Mouse (Mus musculus) layer of hippocampus, adult 8-10 months (tissue): ENCODE measurements at regions not wholly inside any gene's neighbourhood (a gene's known extent, or its start where the extent isn't known, plus 50 kb on each side); places are given as distances from the start of the nearest gene placed in this dataset.

Experiments
- DNase-seq, 2 experiments: peaks; one replicate each; pipeline ENCODE4 v3.0.0; 2022; ENCODE audit warnings: low spot score in 2 of 2

DNA sequence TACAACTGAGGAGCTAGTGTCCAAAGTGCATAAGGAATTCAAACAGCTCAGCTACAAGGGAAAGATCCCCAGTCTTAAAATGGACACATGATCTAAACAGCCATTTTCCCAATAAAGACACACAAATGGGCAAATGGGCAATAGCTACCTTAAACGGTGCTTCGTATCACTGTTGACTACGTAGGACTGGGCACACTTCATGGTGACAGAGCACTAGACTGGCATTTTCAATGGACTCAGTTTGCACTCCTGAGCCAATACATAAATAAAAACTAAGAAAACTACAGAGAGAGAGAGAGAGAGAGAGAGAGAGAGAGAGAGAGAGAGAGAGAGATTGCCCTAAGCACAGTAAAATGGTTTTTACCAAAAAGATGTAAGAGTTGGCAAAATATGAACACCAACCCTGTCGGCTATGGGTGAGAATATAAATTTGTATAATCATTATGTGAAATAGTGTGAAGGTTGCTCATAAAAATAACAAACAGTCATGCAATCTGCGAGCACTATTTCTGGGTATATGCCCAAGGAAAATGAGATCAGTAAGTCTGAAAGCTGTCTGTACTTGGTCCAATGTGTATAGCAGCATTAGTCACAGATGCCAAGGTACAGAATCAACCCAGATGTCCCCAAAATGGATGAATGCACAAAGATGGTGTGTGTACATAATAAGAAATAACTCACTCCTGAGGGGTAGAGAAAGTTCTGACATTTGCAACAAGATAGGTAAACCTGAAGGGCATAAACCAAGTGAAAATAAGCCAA is 312.9 kb upstream of the Clec14a start:
- DNase-seq, result no peak

GRCm38 (mm10) chr12:58569056-58569455 is 300.0 kb upstream of the Clec14a start:
- no peak for DNase-seq

DNA sequence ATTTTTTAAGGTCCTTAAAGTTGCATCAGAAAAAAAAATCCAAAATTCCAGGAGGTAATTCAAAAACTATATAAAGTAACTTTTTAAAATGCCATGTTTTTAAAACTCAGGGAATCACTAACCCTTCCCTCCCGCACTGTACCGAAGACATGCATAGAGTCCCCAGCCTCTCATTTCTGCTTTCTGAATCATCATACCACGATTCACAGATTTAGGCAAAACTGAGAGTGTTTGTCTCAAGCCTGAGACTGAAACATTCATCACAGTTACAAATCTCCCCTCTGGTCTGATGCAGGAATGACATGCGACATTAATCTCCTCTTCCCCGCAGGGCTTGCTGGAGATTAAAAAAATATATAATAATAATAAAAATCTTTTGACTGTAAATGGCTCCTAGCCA is 291.8 kb upstream of the Clec14a start:
- no peak for DNase-seq

DNA sequence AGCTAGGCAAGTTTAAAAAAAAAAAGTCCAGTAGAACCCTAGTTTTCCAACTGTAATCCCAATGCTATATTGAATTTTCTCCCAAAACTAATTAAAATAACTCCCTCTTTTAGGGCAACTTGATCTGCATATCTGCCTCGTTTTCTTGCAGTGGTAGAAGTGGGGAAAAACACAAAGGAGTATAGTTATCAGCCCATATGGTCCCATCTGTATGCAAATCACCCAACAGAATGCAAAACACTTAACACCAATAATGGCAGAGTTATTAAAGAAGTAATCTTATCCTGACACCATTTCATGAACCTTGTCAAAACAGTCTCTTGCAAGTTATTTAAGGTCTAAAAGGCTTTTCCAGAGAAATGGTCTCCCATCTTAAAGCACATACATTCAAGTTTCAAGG is 290.7 kb upstream of the Clec14a start:
- no peak for DNase-seq

DNA sequence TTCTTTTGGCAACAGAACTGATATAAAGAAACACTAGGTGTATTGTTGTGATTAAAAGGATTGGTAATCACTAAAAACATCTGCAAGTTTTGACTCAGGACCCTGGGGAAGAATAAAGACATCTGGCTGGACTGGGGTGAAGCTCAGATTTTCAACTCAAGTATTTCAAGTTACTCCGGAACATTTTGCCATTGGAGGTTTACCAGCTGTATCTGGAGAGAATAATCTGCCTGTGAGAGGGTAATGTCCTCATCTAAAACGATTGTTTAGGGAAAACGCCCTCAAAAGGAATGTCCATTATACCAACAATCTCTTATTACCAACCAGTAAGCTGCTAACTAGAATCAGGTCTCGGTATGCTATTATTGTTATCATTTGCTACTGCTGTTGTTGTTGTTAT is 288.2 kb upstream of the Clec14a start:
- DNase-seq, result no peak

DNA sequence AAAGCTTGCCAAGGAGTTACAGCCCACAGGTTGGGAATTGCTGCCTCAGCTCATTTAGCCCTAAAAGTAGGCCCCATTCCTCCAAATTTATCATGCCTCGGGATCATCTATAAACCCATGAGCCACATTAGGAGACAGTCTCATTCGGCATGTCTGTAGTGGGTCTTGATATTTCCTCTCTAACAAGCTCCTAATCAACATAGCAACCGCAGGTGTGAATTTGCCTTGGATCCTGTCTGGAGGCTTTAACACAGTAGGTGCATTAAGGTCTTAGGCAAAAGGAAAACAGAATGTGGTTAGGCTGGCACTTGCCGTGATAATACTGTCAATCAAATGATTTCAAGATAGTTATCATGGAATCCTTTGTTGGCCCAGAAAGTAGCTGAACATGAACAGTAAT is 287.7 kb upstream of the Clec14a start:
- no peak for DNase-seq

- no peak for DNase-seq
These were observed 287.0 kb upstream of the Clec14a start for GRCm38 (mm10) chr12:58556060-58556459.

- no peak for DNase-seq
These were observed 282.0 kb upstream of the Clec14a start for GRCm38 (mm10) chr12:58550859-58551761.

DNA sequence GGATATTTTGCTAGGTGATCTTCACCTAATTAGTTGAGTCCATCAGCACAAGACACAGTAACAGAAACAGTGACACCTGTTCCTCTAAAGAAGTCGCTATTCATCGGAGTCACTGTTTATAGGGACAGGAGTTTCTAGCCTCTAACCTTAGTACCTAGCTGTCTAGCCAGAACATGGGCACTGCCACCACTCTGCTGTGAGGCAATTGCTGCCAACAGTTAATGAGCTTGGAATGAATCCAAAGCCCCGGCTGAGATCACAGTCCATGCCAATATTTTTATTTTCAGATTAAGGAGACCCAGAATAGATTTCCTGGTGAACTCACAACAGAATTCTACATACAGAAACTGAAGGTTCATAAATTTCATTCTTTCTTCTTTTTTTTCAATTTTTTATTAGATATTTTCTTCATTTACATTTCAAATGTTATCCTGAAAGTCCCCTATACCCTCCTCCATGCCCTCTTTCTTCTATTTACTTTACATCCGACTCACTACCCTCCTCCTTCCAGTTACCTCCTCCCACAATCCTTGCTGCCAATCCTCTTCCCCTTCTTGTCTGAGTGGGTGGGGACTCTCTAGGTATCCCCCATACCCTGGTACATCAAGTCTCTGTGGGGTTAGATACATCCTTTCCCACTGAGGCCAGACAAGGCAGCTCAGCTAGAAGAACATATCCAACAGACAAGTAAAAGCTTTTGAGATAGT is 276.9 kb upstream of the Clec14a start:
- DNase-seq, result peak in 1 of 2 experiments; percentile 40

- no peak for DNase-seq
These were observed 275.8 kb upstream of the Clec14a start for GRCm38 (mm10) chr12:58544862-58545261.

DNA sequence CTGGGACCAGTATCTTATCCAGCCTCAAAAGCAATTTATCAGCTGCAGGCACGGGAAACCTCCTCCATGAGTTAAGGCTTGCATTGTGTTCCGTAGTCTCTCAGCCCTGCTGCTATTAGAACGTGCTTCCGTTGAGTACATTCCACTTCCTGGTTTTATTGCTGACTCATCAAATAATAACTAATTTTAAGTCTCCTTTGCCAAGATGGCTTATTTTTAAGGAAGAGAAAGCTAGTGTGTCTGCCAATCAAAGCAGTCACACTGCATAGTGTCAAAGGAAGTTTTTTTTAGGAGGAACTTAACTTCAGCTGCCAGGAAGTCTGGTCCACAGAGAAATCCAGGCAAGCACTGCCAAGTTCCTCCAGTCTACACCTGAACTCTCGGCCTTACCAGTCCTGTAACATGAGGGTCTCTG is 269.2 kb upstream of the Clec14a start:
- no peak for DNase-seq

DNA sequence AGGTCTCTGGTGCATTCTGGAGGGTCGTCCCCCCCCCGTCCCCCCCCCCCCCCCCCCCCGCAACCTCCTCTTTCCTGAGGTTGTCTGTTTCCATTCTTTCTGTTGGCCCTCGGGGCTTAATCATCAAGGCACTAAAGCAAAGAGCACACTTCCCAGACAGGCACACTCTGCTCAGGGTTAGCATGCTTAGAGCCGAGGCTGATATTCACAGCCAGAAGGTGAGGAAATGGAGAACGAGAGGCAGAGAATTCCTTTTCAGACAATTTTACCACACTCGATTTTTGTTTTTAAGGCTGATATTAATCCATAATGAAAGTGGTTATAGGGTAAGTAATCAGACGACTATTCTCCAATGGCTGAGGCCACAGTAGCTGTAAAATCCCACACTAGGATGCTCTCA is 268.7 kb upstream of the Clec14a start:
- DNase-seq, result no peak

DNA sequence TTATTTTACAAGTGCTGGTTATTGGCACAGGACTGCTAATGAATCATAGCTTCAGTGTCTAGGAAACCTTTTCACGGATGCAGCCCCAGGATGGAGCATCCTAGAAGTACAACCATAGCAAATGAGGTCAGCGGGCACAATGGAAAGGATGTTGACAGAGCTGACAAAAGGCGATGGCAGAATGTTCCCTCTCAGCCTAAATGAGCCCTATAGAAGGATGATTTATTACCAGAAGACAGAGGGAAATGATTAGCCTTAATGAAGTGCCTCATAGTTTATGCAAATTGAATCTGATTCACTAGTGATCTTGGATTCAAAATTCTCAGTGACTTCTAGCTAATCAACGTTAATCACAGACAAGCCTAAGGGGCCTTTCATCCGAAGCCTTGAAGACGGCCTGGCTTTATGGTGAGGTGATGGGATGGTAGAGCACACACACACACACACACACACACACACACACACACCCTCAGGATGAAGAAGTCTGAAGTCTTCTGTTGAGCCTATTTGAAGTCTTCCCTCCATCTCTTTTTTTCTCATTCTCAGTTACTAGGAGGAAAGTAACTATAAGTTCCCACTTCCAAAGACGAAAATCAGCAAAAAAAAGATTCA is 267.4 kb upstream of the Clec14a start:
- DNase-seq, result no peak

GRCm38 (mm10) chr12:58530306-58530705 is 261.2 kb upstream of the Clec14a start:
- no peak for DNase-seq

DNA sequence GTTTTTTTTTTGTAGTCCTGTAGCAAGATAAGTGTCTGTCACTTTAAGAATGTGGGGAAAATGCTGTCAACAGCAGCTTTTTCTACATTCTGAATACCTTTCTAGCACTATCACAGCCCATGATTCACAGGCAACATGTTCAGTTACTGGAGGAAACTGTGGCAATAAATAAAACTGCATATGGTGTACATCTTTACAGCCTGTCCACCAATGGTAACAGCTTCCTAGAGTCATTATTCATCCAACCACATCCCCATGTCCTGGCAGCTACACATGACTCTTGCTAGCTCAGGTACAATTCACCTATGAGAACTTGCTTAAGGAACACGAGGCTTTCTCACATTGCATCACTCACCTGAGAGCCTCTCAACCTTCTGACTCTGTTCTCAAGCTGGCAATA is 247.7 kb upstream of the Clec14a start:
- DNase-seq, result no peak

DNA sequence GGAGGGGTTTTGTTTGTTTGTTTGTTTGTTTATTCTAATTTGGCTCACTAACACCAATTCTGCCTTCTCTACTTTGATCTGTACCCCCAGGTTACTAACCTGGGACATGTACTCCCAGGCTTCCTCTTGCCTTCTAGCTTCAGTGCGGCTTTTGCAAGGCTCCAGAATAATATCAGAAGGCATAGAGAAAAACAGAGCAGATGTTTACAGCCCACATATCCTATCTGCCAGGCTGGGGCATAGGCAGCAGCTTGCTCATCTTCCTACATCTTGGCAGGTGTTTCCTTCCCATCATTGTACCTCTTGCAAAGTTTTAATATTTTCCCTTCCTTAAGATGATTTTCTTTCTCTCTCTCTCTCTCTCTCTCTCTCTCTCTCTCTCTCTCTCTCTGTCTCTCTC is 244.9 kb upstream of the Clec14a start:
- DNase-seq, result peak; percentile 46 to 61

DNA sequence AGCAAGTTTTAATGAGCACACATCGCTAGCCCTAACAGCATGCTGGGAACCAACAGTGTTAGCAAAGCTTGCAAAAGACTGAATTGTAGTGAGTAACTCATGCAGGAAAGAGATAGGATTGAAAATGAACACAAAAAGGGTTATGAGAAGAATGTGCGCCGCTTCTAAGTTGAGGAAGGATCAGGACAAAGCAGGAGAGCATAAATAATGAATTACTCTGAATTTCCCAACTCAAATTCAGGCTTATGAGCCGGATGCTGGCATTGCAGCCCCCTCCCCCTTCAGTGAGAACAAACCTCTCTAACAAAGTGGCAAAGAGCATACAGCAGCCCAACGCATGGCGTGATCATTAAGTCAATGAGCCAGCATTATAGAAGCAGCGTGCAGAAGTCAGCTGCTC is 243.6 kb upstream of the Clec14a start:
- peak in 1 of 2 experiments; percentile 9 for DNase-seq

- DNase-seq, result no peak
These were observed 235.2 kb upstream of the Clec14a start for GRCm38 (mm10) chr12:58504283-58504682.

DNA sequence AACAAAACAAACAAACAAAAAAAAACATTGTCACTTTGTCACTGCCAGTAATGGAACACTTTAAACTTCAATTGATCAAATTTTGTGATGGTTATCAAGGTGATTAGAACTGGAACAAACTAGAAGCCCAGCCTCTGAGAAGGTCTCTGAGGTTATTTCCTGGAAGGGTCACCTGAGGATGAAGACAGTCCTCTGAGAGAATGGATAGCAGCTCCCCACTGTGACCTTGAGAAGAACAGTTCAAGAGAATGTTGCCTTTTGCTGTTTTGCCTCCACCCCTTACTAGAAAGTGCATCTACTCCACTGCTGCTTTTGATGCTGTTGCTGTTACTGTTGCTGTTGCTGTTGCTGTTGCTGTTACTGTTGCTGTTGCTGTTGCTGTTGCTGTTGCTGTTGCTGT is 205.1 kb upstream of the Clec14a start:
- no peak for DNase-seq

- DNase-seq, result no peak
These were observed 204.4 kb upstream of the Clec14a start for GRCm38 (mm10) chr12:58473511-58473910.

DNA sequence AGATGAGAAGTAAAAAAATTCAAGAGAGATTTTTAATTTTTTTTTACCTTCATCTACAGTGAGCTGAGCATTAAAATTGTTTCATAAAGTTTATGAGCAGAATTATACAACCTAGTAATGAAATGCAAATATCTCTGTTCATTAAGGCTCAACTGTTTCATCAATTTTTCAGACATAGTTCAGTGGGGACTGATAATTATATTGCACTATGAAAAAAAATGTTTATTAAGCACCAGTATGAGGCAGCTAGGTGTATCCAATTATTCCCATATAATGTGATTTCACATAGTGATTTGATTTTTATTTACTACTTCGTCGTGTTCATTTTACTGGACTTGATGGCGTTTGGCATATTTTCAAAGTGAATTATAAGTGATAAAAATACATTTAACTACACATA is 191.4 kb upstream of the Clec14a start:
- DNase-seq, result no peak

DNA sequence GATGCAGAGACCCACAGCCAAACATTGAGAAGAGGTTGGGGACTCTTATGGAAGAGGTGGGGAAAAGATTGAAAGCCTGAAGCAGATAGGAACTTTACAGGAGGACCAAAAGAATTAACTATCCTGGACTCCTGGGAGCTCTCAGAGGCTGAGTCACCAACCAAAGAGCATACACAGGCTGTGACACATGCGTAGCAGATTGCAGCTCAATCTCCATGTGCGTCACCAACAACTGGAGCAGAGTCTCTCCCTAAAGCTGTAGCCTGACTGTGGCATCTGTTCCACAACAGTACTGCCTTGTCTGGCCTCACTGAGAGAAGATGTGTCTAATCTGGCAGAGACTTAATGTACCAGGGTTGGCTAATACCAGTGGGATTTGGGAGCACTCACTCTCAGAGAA is 185.7 kb upstream of the Clec14a start:
- peak; percentile 9 to 11 for DNase-seq
